Comparison of ENCODE assay signal across 9 mouse cellular contexts in genomic region chr17:26416141-26416540, GRCm38 (mm10). TPM values are rescaled to one million over a fixed set of nuclear protein-coding genes. Genes with fewer than 3 reads are reported as not detected.
DNase-seq lines count a peak whose midpoint lies in the region; ATAC-seq and TF ChIP-seq lines count a peak whose summit lies in the region.
"Had no signal": no experiment of that assay in that cellular context is flagged by ENCODE, and none has a peak within 500 bp of the region (broad histone marks: within the 10 kb centered on the region; RNA-seq: fewer than 3 reads in every experiment).

No protein-coding gene starts in this region.

- peaks cover 84% of the 10 kb centered on the region for H3K27me3 ChIP-seq in forebrain, embryonic 10.5 days (ENCODE audit: poor library complexity, severe bottlenecking)
- peaks cover 18% of the 10 kb centered on the region for H3K27me3 ChIP-seq in forebrain, embryonic 11.5 days (ENCODE audit: control insufficient read depth, insufficient read depth, low read length)
- H3K27me3 ChIP-seq in hindbrain, embryonic 12.5 days = peaks cover 45% of the 10 kb centered on the region
- no peaks in the 10 kb centered on the region; the same call in none of the 2 replicates for H3K27me3 ChIP-seq in midbrain, embryonic 16.5 days (ENCODE audit: control insufficient read depth, insufficient read depth, low read depth, low read length)

- H3K4me2 ChIP-seq in forebrain, embryonic 11.5 days (ENCODE audit: low read depth, low read length, severe bottlenecking) = no peak overlapping the region
- H3K4me2 ChIP-seq in hindbrain, embryonic 12.5 days (replicated peaks) = peak overlapping the region; percentile 99; the same call in 1 of the 2 replicates
- peak overlapping the region; percentile 95 for H3K4me2 ChIP-seq in midbrain, embryonic 16.5 days (ENCODE audit: low read length)

- peaks cover 24% of the 10 kb centered on the region for H3K4me1 ChIP-seq in forebrain, embryonic 10.5 days
- H3K4me1 ChIP-seq in forebrain, embryonic 11.5 days (replicated peaks; ENCODE audit: control insufficient read depth, insufficient read depth, low read length) = peaks cover 3% of the 10 kb centered on the region; the same call in 1 of the 2 replicates
- peaks cover 11% of the 10 kb centered on the region for H3K4me1 ChIP-seq in hindbrain, embryonic 12.5 days
- peaks cover 13% of the 10 kb centered on the region for H3K4me1 ChIP-seq in midbrain, embryonic 16.5 days (ENCODE audit: control insufficient read depth, insufficient read depth, low read length)

- DNase-seq in forebrain, embryonic 10.5 days (ENCODE audit: extremely low spot score, low spot score) = no peak
- DNase-seq in forebrain, embryonic 11.5 days (ENCODE audit: low spot score) = no peak
- DNase-seq in layer of hippocampus, adult 2 months (ENCODE audit: low spot score in 2 of 2) = no peak
- no peak for DNase-seq in layer of hippocampus, adult 11-12 months (ENCODE audit: low spot score)
- no peak for DNase-seq in cerebellum, adult 9-11 months
- no peak for DNase-seq in B cell, adult 2 months
- DNase-seq: layer of hippocampus, adult 9-11 months had no signal

- no peaks in the 10 kb centered on the region for H3K9me3 ChIP-seq in forebrain, embryonic 10.5 days
- no peaks in the 10 kb centered on the region for H3K9me3 ChIP-seq in forebrain, embryonic 11.5 days (ENCODE audit: control insufficient read depth, low read length)
- no peaks in the 10 kb centered on the region for H3K9me3 ChIP-seq in hindbrain, embryonic 12.5 days (replicated peaks)
- no peaks in the 10 kb centered on the region for H3K9me3 ChIP-seq in midbrain, embryonic 16.5 days (replicated peaks; ENCODE audit: control insufficient read depth, low read length, poor library complexity, severe bottlenecking)

- H3K4me3 ChIP-seq in forebrain, embryonic 10.5 days = peak overlapping the region; percentile 80; the same call in 1 of the 2 replicates
- H3K4me3 ChIP-seq in forebrain, embryonic 11.5 days (ENCODE audit: low read depth, low read length) = no peak overlapping the region
- H3K4me3 ChIP-seq in layer of hippocampus, adult 2 months = peak overlapping the region; percentile 34
- H3K4me3 ChIP-seq in hindbrain, embryonic 12.5 days = 0 out of 2 replicates have a peak overlapping the region, but pooled peaks have one; percentile 59
- peak overlapping the region; percentile 87; the same call in 1 of the 2 replicates for H3K4me3 ChIP-seq in midbrain, embryonic 16.5 days (ENCODE audit: low read depth, low read length)

- peak; percentile 27; the same call in 1 of the 2 replicates for TF ChIP-seq CTCF in layer of hippocampus, adult 2 months (conservative IDR thresholded peaks at IDR 0.05)

- no peak overlapping the region for H3K27ac ChIP-seq in forebrain, embryonic 10.5 days
- H3K27ac ChIP-seq in forebrain, embryonic 11.5 days (ENCODE audit: low read depth, low read length) = no peak overlapping the region
- H3K27ac ChIP-seq in layer of hippocampus, adult 2 months = peak overlapping the region; percentile 65
- H3K27ac ChIP-seq in hindbrain, embryonic 12.5 days = no peak overlapping the region
- no peak overlapping the region for H3K27ac ChIP-seq in midbrain, embryonic 16.5 days (ENCODE audit: low read length)

- H3K36me3 ChIP-seq in forebrain, embryonic 10.5 days (replicated peaks) = no peaks in the 10 kb centered on the region
- H3K36me3 ChIP-seq in forebrain, embryonic 11.5 days (ENCODE audit: control insufficient read depth, insufficient read depth, low read length) = no peaks in the 10 kb centered on the region
- no peaks in the 10 kb centered on the region for H3K36me3 ChIP-seq in hindbrain, embryonic 12.5 days
- no peaks in the 10 kb centered on the region for H3K36me3 ChIP-seq in midbrain, embryonic 16.5 days (ENCODE audit: control insufficient read depth, insufficient read depth, low read length)

- H3K9ac ChIP-seq in forebrain, embryonic 11.5 days (ENCODE audit: low read length) = no peak overlapping the region
- no peak overlapping the region for H3K9ac ChIP-seq in hindbrain, embryonic 12.5 days
- no peak overlapping the region for H3K9ac ChIP-seq in midbrain, embryonic 16.5 days (ENCODE audit: low read depth, low read length)

- 72% methylated on average over 3 of the region's 3 CpGs for WGBS in forebrain, embryonic 10.5 days
- 65% methylated on average over 3 of the region's 3 CpGs for WGBS in forebrain, embryonic 11.5 days
- WGBS in hindbrain, embryonic 12.5 days = 50% methylated on average over 3 of the region's 3 CpGs
- 55% methylated on average over 3 of the region's 3 CpGs for WGBS in midbrain, embryonic 16.5 days

- no peak for ATAC-seq in forebrain, embryonic 11.5 days (replicated peaks; ENCODE audit: low FRiP score)
- no peak; the same call in 1 of the 2 replicates for ATAC-seq in hindbrain, embryonic 12.5 days (ENCODE audit: low FRiP score)
- no peak for ATAC-seq in midbrain, embryonic 16.5 days

RNA-seq across cellular contexts. Expression of gene Neurl1b, which starts 1.5 kb away (rescaled TPM):
- polyA plus RNA-seq in forebrain, embryonic 10.5 days (2016; fragmentation: Nextera tagmentation; extraction: Ambion mirVana) = 0.09 and 0.10 TPM in 2 replicates
- 0.35 and 0.45 TPM in 2 replicates for polyA plus RNA-seq in forebrain, embryonic 11.5 days (2014; fragmentation: Nextera tagmentation; extraction: Ambion mirVana)
- total RNA-seq in layer of hippocampus, adult 2 months (2021) = 10 to 100 TPM; 68.8 to 75.0 TPM
- polyA plus RNA-seq in hindbrain, embryonic 12.5 days (2016; fragmentation: Nextera tagmentation; extraction: Ambion mirVana) = 0.40 and 0.59 TPM in 2 replicates
- 2.0 and 2.3 TPM in 2 replicates for polyA plus RNA-seq in midbrain, embryonic 16.5 days (2015; fragmentation: Nextera tagmentation; extraction: Ambion mirVana)
